Mouse (Mus musculus) heart, postnatal 25 days (tissue): Measurements from ENCODE around the gene Clic1. TPM values are rescaled to one million over a fixed set of nuclear protein-coding genes. Genes with fewer than 3 reads are reported as not detected.
A peak's percentile ranks its signal among the peaks of the same experiment; 100 is the strongest.

Experiments used
- DNase-seq: peaks from one replicate; pipeline ENCODE4 v3.0.0; 2022; ENCODE audit warnings: low spot score
- intact Hi-C: fragments of 180-260 bp; cut with DNase I; formaldehyde crosslinking; loops from one replicate; pipeline ENCODE4 v1.15.1; 2025
- total RNA-seq, 2 experiments: library from RNA; stranded (reverse); gene quantifications; 2 replicates each; pipeline ENCODE4 v1.2.3; 2021

The Clic1 gene
- total RNA-seq, 2 experiments from 2014 or later: 40.0 to 46.1 TPM

DNA sequence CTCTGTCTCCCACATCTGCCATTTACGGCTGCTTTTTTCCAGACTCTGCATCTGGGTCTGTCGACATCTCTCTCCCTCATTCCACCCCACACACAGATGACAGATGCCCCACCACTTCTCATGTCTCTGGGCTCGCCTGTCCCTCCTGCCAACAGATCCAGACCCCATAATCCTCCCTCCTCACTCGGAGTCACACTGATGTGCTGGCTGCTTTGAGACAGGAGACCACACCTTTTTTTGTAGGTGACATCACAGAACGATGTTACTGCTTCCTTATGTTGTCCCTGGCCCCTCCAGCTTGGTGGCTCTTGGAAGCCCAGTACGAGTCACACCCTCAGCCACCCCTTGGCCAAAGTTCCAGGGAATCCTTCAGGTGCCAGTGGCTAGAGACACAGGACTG, 30.5 kb downstream of the Clic1 start:
- no peak for DNase-seq
- intact Hi-C loops: no loop called here

DNA sequence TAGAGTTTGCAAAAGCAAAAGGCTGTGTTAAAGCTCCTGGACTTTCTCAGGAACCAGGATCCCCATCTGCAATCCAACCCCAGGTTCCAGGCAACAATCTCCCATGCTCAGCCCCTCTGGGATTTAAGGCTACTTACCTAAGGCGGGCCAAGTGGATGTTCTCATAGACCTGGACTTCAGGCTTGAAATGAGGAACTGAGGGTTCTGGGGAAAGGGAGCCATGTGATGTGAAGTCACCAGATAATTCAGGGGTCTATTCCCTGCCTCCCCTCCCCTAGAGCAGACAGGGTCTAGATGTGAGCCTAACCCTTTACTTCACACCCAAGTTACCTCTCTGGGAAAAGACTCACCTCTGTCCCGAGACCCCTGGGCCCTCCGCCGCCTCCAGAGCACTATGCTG, 30.9 kb downstream of the Clic1 start:
- intact Hi-C loops: no loop called here
- no peak for DNase-seq

DNA sequence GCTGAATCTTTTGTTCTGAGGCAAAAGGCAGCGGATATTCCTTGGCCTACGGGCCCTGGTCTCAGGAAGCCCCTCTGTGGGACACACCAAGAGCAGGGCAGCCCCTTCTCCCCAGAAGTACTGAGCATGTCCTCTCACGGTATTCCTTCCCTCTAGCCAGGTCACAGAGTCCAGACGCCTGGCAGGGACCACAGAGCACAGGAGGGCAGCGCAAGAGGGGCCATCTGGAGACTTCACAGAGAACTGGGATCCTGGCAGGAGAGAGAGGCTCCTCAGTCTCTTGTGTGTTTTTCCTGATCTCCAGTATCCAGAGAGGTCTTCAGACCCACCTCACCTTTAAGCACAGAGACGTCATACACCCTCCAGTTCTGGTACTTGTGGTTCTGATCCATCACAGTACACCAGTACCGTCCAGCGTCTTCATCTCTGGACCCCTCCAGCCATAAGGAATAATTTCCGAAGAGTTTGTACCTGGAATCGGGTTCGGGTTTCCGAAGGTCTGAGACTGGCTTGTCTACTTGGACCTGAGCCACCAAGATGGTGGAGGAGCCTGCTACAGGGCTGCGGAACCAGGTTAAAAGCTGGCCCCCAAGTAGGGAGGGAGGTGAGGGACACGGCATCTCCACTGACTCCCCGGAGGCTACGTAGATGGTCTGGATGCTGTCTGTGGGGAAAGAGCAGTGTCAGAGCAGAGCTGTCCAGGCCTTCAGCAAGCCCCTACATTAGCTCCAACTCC, 33.2 kb downstream of the Clic1 start:
- intact Hi-C loops: no loop called here
- no peak for DNase-seq

DNA sequence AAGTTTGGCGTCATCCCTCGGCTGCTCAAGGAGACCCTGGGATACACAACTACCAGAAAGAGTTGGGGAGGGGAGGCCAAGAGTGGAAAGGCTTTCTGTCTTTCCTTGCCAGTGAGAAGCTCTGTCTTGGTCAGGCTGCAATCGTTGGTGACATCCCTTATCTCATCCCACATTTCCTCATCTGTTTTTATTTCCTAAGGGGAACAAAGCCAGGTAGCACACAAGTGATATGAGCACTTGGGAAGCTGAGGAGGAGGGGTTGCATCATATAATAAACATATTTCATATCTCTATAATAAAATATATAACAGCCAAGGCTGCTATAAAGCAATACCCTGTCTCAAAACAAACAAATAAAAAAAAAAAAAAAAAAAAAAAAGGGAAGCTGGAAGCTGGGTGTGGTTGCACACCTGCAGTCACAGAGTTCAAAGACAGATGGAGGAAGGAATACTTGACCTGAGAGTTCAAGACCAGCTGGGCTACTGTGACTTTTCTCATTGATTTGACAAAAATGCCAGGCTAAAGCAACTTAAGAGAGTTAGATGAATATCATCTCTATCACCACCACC, 34.2 kb downstream of the Clic1 start:
- intact Hi-C loops: no loop called here
- no peak for DNase-seq

DNA sequence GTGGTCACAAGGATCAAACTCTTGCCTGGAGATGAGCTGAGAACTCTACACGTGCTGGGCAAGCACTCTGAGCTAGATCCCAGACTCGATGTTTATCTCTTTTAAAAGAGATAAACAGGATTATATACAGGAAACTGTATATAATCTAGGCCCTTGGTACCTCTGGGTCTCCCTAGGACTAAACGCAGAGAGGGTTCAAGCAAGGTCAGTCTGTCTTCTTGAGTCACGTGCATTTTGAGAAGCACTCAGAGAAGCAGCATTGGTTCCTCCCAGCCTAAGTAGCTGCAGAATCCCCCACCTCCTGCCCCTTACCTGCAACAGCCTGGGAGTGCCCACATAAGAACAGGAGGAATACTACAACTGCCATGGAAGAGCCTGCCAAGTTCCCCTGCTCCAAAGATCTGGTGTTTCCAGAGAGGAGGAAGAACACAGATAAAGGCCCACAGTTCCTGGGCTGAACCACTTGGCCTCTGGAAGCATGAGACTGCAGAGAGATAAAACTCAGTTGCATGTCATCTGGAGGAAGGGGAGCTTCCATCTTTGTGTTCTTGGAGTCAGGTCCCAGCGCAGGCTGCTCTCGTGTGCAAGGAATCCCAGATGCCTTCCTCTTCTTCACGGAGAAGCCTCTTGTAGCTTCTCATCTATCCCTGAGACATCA, 35.6 kb downstream of the Clic1 start, which contains the start of gene Ly6g6f:
Ly6g6f (minus strand) TSS at position 403 of the 658 bp plus-strand sequence.
- intact Hi-C loops: no loop called here
- DNase-seq: no peak

DNA sequence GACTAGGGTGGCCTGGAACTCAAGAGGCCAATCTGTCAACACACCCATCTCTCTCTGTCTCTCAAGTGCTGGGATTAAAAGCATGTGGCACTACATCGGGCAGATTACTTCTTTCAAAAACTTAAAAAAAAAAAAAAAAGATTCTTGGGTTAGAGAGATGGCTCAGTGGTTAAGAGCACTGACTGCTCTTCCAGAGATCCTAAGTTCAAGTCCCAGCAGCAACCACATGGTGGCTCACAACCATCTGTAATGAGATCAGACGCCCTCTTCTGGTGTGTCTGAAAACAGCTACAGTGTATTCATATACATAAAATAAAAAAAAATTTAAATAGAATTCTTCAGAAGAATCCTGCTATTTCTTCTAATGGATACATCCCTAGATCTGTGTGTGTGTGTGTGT, 38.4 kb downstream of the Clic1 start:
- no peak for DNase-seq
- intact Hi-C loops: no loop called here

DNA sequence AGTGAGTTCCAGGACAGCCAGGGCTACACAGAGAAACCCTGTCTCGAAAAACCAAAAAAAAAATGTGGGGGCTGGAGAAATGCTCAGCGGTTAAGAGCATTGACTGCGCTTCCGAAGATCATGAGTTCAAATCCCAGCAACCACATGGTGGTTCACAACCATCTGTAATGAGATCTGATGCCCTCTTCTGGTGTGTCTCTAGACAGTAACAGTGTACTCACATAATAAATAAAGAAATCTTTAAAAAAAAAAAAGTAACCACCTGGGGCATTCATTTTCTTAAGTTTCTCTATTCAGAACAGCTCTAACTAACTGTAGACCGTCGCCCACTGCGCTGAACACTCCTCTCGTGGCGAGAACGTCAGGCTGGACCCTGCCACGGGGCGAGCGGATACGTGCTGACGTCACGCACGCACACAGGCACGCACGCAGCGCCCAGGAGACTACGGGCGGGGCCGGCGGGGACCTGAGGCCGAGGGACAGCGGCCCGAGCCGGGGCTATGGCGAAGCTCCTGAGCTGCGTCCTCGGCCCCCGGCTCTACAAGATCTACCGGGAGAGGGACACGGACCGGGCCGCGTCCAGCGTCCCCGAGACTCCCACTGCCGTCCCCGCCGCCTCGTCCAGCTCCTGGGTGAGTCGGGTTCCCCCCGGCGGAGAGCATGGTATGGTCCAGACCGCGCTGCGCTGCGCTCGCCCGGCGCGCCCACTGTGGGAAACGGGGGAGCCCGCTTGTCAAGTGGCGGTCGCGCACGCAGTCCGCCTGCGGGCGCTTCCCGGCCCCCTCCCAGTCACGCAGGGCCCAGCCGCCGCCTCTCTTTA, 39.3 kb downstream of the Clic1 start, which contains the start of gene Abhd16a:
Abhd16a (plus strand) TSS at position 439 of the 820 bp plus-strand sequence.
- intact Hi-C loops: no loop called here
- DNase-seq: peak; percentile 91

DNA sequence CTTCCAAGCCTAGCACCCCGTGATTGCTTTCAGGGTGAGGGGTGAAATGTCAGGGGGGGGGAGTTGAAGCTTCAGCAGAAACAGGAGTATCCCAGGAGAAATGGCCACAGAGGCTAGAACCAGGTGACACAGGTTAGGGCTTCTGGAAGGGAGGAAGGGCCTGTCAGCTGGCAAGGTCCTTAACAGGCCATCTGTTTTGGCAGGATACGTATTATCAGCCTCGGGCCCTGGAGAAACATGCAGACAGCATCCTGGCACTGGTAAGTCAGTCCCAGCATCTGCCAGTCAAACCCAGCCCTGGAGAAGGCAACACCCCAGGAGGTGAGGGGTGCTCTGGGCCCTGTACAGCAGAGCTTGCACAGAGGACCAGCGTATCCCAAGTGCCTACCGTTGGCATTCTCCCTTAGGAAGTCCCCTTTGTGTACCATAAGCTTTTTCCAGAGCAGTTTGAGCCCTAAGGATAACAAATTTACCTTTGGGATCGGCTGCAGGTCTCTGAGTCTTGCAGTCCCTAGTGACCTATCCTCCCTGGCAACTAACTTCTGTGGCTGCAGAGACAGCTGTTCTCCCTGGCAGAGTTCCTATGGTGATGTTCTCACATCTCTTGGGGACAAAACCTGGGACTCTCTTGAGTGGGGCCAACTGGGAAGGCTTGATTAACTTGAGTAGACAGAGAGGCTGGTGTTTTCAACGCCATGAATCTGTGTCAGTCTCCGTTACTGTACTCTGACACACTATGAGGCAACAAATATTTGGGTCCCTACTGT, 40.6 kb downstream of the Clic1 start:
- intact Hi-C loops: no loop called here
- no peak for DNase-seq

DNA sequence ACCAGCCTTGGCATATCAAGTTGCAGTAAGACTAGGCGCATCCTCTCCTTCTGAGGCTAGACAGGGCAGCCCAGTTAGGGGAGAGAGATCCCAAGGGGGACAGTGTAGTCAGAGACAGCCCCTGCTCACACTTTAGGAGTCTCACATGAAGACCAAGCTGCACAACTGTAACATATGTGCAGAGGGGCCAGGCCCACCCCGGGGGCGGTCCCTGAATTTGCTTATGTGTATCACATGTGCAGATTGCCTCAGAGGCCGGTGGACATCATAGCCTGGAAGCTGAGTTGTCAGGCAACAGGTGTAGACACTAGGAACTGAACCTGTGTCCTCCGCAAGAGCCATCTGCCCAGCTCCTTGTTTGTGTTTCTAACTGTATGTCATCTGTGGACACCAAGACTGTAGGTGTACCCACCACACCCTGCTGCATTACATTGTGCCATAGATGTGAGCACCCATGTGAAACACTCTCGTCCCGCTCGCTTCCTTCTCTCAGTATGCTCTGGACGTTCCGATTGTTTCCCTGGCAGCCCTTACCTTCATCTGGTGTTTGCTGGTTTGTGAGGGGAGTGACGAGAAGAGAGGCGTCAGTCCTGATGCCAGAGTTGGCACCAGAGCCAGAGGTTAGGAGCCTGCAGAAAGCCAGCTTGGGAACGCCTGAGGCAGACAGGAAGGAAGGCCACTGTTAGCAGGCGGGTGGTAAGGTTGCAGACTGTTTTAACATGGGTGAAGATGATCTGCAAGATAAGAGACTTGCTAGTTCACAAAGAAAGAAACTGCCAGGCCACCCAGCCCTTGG, 42.8 kb downstream of the Clic1 start:
- intact Hi-C loops: no loop called here
- no peak for DNase-seq

DNA sequence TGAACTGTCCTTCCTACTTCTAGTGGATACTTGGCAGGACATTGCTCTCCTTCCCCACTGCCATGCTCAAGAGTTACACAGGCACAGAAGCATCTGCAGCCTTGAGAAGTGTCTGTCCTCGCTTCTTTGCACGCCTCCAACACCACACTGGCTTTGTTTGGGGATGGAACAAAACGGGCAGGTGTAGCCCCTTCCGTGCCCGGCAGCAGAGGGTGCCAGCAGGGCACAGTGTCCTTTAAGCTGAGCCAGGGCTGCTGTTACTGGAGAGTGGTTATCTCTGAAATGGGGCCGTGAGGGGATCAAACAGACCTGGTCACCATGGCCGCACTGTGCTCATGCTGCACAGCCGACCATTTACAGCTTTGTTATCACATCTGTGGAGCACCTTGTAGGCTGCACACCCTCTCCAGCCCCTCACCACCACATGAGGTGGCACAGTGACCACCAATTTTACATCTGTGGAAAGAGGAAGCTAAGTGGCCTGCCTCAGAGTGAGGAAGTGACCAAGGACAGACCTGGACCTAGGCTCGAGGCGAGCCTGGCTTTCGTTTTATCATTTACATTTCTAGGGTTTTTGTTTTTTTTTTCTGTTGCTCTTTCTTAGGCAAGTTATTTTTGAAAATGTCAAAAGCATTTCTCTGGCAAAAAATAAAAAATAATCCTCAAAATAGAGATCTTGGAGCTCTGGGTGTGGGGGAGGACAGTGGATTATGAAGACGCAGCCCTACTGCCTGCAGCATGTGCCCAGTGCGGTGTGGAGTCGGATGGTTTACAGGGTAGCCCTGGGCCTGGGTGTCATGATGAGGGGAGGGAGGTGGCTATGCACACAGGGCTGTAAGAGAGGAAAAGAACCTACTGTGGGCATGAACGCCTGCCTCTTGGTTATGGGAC, 45.0 kb downstream of the Clic1 start:
- intact Hi-C loops: no loop called here
- no peak for DNase-seq

DNA sequence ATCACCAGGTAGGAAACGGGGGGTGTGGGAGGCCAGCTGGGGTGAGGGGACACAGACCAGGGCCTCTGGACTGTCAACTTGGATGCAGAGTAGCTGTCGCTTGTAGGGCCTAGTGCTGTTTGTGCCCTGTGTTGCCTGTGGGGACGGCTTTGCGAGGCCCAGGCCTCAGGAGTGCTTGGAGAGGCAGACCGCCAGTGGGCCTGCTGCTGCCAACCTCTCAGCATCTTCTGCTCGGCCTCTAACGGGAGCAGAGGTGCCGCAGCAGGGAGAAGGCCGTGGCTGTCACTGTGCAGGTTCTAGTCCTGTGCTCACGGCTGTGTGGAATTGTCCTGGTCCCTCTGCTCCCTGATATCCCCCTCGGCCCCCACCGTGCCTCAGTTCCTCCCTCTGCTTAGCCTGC, 46.8 kb downstream of the Clic1 start:
- intact Hi-C loops: no loop called here
- DNase-seq: no peak

DNA sequence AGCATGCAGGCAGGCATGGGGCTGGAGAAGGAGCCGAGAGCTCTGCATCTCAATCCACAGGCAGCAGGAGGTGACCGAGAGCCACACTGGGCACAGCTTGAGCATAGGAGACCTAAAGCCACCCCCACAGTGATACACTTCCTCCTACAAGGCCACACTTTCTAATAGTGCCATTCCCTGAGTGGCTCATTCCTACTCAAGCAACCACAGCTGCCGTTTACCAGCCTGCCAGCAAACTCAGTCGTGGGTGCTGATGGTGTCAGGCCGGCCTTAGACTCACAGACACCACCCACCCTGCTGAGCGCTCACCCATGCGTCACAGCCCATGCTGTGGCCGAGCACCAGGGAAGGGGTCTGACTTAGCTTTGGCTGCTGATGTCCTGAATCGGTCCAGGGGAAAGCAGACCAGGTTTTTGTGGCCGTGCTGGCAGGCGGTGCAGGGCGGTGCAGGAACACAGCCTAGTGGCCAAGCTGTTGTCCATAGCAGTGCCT, 47.4 kb downstream of the Clic1 start:
- intact Hi-C loops: no loop called here
- DNase-seq: no peak

DNA sequence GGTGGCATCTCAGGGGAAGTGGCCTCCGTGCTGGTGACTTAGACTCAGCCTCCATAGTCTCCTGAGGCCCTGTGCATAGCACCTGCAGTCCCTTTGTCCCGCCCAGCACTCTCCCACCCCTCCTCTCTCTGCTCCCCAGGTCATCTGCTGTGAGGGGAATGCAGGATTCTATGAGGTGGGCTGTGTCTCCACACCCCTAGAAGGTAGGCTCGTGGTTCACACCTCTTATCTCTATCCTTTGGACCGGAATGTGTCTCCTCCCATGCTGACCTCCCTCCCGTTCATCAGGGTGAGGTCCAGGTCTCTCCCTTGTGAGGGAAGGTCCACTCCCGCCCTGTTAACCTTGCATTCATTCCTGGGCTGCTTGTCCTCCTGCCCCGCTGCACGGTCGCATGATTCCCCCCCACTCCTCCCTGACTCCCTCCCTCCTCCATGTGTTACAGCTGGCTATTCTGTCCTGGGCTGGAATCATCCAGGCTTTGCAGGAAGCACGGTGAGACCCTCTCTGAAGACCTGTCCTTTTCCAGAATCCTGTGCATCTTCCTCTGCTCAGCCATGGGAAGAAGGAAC, 50.5 kb downstream of the Clic1 start:
- intact Hi-C loops: no loop called here
- no peak for DNase-seq

DNA sequence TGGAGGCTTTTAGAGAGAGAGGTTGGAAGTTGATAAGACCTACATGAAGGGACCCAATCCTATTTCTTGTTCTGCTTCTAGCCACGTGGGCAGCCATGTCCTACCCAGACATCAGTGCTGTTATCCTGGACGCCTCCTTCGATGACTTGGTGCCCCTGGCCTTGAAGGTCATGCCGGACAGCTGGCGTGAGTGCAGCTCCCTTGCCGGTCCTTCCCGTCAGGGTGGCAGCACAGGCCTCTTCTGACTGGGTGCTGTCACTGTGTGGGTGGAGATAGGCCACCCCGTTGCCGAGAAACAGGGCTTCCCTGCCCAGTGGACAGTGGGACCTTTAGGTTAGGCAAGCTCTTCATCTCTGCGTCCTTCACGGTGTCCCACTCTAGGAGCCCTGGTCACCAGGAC, 51.4 kb downstream of the Clic1 start:
- no peak for DNase-seq
- intact Hi-C loops: no loop called here

DNA sequence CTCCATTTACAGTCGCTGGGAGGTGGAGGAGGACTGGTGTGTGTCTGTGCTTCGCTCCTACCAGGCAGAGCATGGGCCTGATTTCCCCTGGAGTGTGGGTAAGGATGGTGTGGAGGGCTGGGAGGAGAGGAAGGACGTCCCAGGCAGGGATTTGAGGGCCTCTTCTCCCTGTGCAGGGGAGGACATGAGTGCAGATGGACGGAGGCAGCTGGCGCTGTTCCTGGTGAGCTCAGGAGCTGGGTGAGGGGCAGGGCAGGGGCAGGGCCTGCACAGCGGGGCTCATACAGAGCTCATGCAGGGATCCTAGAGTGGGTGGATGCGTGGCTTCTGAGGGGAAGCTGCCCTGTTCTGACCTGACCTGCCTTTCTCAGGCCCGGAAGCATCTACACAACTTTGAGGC, 52.5 kb downstream of the Clic1 start:
- intact Hi-C loops: no loop called here
- DNase-seq: no peak

DNA sequence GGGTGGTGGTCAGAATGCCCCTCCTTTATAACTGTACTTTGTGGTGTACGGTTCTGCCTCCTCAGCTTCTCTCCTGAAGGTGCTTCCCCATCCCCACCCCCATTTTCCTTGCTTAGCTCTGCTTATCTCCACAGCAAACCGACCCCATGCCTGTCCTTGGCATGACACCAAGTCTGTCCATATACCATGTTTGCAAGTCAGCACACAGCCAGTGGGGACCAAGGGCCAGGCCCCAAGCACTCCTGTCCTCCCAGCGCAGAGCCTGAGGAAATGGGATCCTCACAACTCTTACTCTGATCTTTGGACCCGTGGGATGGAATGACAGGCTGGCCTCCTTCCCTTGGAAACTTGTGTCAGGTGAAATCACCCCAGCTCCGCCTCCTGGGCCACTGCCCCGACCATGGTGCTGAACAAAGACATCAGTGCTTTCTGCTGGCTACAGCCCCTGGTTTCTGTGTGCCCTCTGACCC, 53.5 kb downstream of the Clic1 start:
- no peak for DNase-seq
- intact Hi-C loops: no loop called here

DNA sequence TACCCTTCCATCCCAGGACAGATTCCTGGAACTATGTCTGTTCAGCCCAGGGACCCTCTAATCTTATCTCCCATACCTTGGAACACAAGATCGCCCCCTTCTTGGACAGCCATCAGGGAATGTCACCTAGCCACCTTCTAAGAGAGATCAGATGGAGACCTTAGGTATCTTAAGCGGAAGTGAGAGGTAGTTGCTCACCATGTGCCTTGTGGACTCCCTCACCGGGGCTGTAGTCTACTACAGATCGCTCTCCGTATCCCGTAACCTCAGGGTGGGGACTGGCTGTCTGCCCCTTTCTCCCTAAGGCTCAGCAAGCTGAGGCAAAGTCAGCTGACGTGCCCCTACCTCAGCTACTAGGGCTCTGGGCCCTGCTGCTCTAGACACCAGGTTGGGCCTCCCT, 54.3 kb downstream of the Clic1 start:
- intact Hi-C loops: no loop called here
- no peak for DNase-seq
